Mouse (Mus musculus) E14TG2a.4 (cell line): ENCODE measurements at regions not wholly inside any gene's neighbourhood (a gene's known extent, or its start where the extent isn't known, plus 50 kb on each side); places are given as distances from the start of the nearest gene placed in this dataset.

Experiments
- H3K27me3 ChIP-seq: 2 replicates; pipeline ENCODE4 v1.6.1; 2014; ENCODE audit warnings: low read length, control low read depth; ENCODE audit not compliant: insufficient read depth
- H3K36me3 ChIP-seq: 2 replicates; pipeline ENCODE4 v1.6.1; 2014; ENCODE audit warnings: low read length, control low read depth; ENCODE audit not compliant: insufficient read depth
- H3K4me1 ChIP-seq: replicated peaks from 2 replicates; pipeline ENCODE4 v1.6.1; 2014; ENCODE audit warnings: low read depth, low read length, control low read depth
- H3K4me3 ChIP-seq: replicated peaks from 2 replicates; pipeline ENCODE4 v1.5.1; 2014; ENCODE audit warnings: mild to moderate bottlenecking, low read length
- H3K9me3 ChIP-seq: 2 replicates; pipeline ENCODE4 v1.6.1; 2014; ENCODE audit warnings: low read length, control low read depth
- CTCF ChIP-seq: conservative IDR thresholded peaks from 2 replicates; pipeline ENCODE4 v1.5.1; 2014; ENCODE audit warnings: low read length
- NANOG ChIP-seq: IDR thresholded peaks from 2 replicates; pipeline ENCODE4 v1.6.1; 2014; ENCODE audit warnings: borderline replicate concordance, low read length, mixed read lengths
- POU5F1 ChIP-seq: IDR thresholded peaks from 2 replicates; pipeline ENCODE4 v1.6.1; 2014; ENCODE audit warnings: low read length, borderline replicate concordance

DNA sequence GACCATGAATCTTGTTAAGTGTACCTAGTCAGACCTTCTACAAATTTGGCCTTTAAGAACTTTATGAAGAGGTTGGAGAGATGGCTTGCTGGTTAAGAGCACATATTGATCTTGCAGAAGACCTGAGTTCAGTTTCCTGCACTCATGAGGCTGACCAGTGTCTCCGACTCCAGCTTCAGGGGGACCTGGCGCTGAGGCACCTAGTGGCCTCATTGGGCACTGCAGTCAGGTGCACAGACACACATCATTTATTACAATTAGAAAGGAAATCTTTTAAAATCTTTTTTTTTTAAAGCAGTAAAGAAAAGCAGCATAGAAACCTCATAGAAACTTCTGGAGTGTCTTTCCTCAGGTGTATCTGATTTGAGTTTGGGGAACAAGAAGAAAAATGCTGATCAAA lies 123.9 kb upstream of the Cops8 start:
- peaks cover 8% of the 10 kb centered on the region for H3K9me3 ChIP-seq
- peaks cover 7% of the 10 kb centered on the region; the same call in 1 of the 2 replicates for H3K27me3 ChIP-seq
- TF ChIP-seq POU5F1 (no peak), CTCF (peak; percentile 50), NANOG (no peak)
- H3K36me3 ChIP-seq, result no peaks in the 10 kb centered on the region
- peaks cover 12% of the 10 kb centered on the region for H3K4me1 ChIP-seq
- no peak overlapping the region for H3K4me3 ChIP-seq

DNA sequence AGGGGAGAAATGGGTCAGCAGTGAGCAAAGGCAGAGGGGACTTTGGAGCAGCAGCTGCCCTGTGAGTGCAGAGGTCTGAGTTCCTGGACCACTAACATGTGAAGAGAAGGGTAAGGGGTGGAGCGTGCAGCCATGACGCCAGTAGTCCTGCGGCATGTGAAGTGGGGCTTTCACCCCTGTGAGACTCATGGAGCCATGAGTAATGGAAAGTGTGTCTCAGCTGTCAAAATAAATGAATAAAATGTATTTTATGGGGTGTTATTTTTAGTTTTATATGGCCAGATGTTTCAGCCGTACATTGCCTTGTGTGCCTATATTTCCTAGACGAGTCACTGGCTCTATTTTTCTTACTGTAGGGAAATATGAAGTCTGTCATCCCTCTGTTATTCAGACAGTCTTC lies 121.5 kb upstream of the Cops8 start:
- Histone ChIP-seq H3K4me1 (no peaks in the 10 kb centered on the region), H3K36me3 (no peaks in the 10 kb centered on the region), H3K27me3 (peaks cover 6% of the 10 kb centered on the region; the same call in 1 of the 2 replicates), H3K4me3 (no peak overlapping the region), H3K9me3 (peaks cover 8% of the 10 kb centered on the region)
- TF ChIP-seq POU5F1, result no peak
- no peak for TF ChIP-seq NANOG
- no peak for TF ChIP-seq CTCF

DNA sequence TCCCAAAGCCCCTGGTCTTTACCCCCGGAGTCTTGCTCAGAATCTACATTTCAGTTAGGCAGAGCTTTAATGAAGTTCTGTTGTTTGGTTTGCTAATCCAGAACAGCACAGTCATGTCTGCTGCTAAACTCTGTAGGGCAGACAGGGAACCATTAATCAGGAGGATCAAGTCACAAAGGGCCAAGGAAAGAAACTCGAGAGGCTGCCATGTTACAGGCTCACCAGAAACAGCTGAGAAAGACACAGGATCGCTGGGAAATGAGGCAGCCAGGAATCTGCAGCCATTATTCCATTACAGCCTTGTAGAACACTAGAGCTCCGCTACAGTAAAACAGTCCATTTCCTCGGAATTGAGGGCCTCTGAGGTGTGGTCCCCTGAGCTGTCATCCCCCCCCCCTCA lies 121.1 kb upstream of the Cops8 start:
- Histone ChIP-seq H3K9me3 (peaks cover 8% of the 10 kb centered on the region), H3K4me3 (no peak overlapping the region), H3K4me1 (no peaks in the 10 kb centered on the region), H3K27me3 (peaks cover 5% of the 10 kb centered on the region; the same call in 1 of the 2 replicates), H3K36me3 (no peaks in the 10 kb centered on the region)
- TF ChIP-seq NANOG, result no peak
- TF ChIP-seq CTCF, result no peak
- TF ChIP-seq POU5F1, result no peak

DNA sequence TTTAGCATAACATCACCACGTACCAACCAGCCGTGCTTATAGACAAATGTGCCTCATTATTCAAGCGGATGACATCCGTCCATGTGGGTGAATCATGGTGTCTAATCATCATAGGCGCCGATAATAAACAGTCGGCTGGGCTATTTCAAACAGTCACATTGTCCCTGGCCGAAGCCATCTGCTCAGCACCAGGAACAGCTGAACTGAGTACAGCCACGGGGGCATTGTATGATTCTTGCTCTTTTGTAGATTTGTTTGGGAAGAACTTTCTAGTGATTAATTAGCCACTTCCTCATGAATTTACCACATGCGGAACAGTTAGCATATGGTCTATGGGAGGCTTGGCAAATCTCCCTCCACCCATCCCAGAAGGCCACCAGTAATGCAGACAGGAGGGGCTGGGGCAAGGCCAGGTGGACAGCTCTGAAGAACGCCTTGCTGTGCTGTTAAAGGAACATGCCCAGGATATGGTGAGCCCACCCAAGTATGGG lies 116.4 kb upstream of the Cops8 start:
- Histone ChIP-seq H3K36me3 (no peaks in the 10 kb centered on the region), H3K4me3 (no peak overlapping the region), H3K27me3 (peaks cover 2% of the 10 kb centered on the region; the same call in 1 of the 2 replicates), H3K9me3 (no peaks in the 10 kb centered on the region), H3K4me1 (peaks cover 19% of the 10 kb centered on the region)
- TF ChIP-seq POU5F1, result no peak
- TF ChIP-seq CTCF, result no peak
- TF ChIP-seq NANOG, result no peak

DNA sequence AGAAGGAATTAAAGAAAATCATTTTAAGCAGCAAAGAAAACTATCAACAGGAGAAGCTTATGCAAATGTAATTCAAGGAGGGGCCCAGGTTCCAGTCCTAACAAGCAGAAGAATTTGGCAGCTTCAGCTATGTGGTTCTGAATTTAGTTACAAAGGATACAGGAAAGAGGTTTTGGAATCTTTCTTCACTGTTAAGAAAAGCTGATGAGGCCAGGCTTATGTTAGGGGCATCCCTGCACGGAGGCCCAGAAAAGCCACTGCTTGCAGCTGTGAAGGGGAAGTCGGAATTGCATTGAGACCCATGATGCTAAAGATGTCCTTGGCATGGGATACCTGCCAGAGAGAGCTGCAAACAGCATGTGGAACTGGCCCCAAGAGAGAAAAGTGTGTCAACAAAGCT lies 114.9 kb upstream of the Cops8 start:
- Histone ChIP-seq H3K9me3 (no peaks in the 10 kb centered on the region), H3K36me3 (no peaks in the 10 kb centered on the region), H3K27me3 (0 out of 2 replicates have a peak, but pooled peaks cover 2% of the 10 kb centered on the region), H3K4me3 (no peak overlapping the region), H3K4me1 (peaks cover 22% of the 10 kb centered on the region)
- TF ChIP-seq POU5F1, result no peak
- TF ChIP-seq CTCF, result no peak
- TF ChIP-seq NANOG, result no peak

DNA sequence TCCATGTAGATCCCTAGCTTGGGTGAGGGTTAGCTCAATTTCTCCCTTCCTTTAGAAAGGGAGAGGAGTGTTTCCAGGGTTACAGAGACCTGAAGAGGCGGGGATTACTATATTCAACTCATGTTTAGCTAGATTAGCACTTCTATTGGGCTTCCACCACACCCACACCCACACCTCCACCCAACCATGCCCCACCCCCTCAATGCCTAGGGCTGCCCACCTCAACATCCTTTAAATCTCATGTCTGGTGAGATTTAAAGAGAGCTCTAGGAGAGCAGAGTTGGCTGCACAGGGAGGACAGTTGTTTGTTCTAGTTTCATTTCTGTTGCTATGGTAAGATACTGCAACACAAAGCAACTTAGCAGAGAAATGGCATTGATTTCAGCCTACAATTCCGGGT lies 113.8 kb upstream of the Cops8 start:
- Histone ChIP-seq H3K9me3 (peaks cover 4% of the 10 kb centered on the region), H3K27me3 (no peaks in the 10 kb centered on the region), H3K4me1 (peaks cover 30% of the 10 kb centered on the region), H3K36me3 (no peaks in the 10 kb centered on the region), H3K4me3 (no peak overlapping the region)
- TF ChIP-seq CTCF (no peak), NANOG (no peak), POU5F1 (no peak)

DNA sequence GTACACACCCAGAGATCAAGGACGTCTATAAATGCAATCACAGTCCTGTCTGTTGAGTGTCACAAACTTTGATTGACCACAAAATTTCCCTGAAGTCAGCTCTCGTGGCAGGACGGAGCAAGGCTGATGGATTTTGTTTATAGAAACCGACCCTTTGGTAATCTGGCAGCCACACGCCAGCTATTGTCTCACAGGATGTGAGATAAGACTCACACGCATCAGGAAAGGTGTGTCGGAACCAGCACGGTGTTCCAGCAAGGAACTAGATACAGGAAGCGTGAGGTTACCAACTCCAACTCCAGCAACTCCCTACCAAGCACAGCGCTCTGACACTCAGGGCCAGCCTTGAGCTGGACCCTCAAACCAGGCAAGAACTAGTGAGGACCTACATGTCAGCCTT lies 112.4 kb upstream of the Cops8 start:
- Histone ChIP-seq H3K27me3 (no peaks in the 10 kb centered on the region), H3K9me3 (peaks cover 18% of the 10 kb centered on the region), H3K36me3 (no peaks in the 10 kb centered on the region), H3K4me1 (peaks cover 30% of the 10 kb centered on the region), H3K4me3 (no peak overlapping the region)
- TF ChIP-seq CTCF (no peak), NANOG (no peak), POU5F1 (no peak)

DNA sequence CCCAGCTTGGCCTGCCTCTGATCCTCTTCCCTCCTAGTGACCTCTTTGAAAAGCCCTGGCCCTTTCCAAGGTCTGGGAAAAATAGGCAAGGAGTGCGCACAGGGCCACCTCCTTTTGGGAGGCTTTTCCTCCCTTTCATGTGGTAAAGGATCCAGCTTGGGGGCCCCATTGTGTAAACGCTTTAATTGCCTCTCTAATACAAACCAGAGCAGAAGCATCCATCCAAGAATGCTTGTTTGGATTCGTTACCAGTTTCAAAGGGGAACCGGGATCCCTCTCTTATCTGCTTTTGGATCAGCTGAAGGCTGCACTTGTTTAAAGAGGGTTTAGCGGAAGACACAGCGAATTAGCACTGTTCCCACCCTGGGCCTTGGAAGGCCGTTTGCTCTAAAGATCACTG lies 109.3 kb upstream of the Cops8 start:
- Histone ChIP-seq H3K4me3 (no peak overlapping the region), H3K4me1 (peaks cover 22% of the 10 kb centered on the region), H3K9me3 (peaks cover 49% of the 10 kb centered on the region), H3K27me3 (no peaks in the 10 kb centered on the region), H3K36me3 (no peaks in the 10 kb centered on the region)
- TF ChIP-seq CTCF, result no peak

DNA sequence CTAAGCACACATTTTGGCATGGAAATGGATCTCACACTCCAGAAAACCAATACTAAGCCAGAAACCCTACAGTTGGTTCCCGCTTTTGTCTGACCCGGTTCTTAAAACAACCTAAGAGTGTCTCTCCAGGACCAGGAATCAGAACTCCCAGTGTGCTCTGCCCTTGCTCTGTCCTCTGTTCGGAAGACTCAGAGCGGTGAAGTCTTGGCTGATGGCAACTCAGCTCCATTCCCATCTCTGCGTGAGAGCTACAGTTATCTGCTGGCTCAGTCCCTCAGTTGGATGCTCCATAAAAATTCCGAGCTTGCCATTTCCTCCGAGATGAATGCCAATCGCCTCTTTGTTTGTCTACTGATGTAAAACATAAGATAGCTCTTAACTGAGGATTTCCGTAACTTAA lies 107.6 kb upstream of the Cops8 start:
- Histone ChIP-seq H3K4me1 (peaks cover 11% of the 10 kb centered on the region), H3K4me3 (no peak overlapping the region), H3K9me3 (peaks cover 66% of the 10 kb centered on the region), H3K27me3 (no peaks in the 10 kb centered on the region), H3K36me3 (no peaks in the 10 kb centered on the region)
- TF ChIP-seq POU5F1 (no peak), NANOG (no peak), CTCF (no peak)
